ENCODE assay signal across 8 mouse cellular contexts in genomic region chr2:94465890-94466189, GRCm38 (mm10). TPM values are rescaled to one million over a fixed set of nuclear protein-coding genes. Genes with fewer than 3 reads are reported as not detected.
DNase-seq lines count a peak whose midpoint lies in the region; ATAC-seq and TF ChIP-seq lines count a peak whose summit lies in the region.

No protein-coding gene starts in this region.

- no peak overlapping the region for H3K4me2 ChIP-seq in heart, embryonic 12.5 days
- H3K4me2 ChIP-seq in forebrain, postnatal 0 days (ENCODE audit: low read depth), result no peak overlapping the region; the same call in 1 of the 2 replicates

- no peak overlapping the region for H3K9ac ChIP-seq in heart, embryonic 12.5 days
- H3K9ac ChIP-seq in forebrain, postnatal 0 days, result no peak overlapping the region

- no peaks in the 10 kb centered on the region for H3K4me1 ChIP-seq in heart, embryonic 12.5 days (replicated peaks)
- no peaks in the 10 kb centered on the region for H3K4me1 ChIP-seq in forebrain, postnatal 0 days (ENCODE audit: insufficient read depth)

- H3K27me3 ChIP-seq in heart, embryonic 12.5 days (replicated peaks), result no peaks in the 10 kb centered on the region; the same call in 1 of the 2 replicates
- H3K27me3 ChIP-seq in forebrain, postnatal 0 days (ENCODE audit: insufficient read depth, low read length), result no peaks in the 10 kb centered on the region

- peak; percentile 24 for DNase-seq in heart, adult 8-10 months (ENCODE audit: low spot score)
- peak; percentile 15 for DNase-seq in c-Kit-negative CD71-positive TER-119-positive erythroid progenitor cells, embryonic 14.5 days (ENCODE audit: low read depth, low spot score)
- peak; percentile 83 for DNase-seq in forebrain, postnatal 0 days
- DNase-seq in kidney, postnatal 36 days, result peak; percentile 34 to 58
- DNase-seq in right cerebral cortex, postnatal 36 days (ENCODE audit: low spot score in 2 of 2), result no peak

- H3K4me3 ChIP-seq in heart, embryonic 12.5 days, result no peak overlapping the region
- H3K4me3 ChIP-seq in forebrain, postnatal 0 days (ENCODE audit: low read depth, low read length), result no peak overlapping the region

- no peak for ATAC-seq in heart, embryonic 12.5 days (ENCODE audit: insufficient number of reproducible peaks, low FRiP score)
- peak; percentile 65 for ATAC-seq in CD4-positive, CD25-positive, alpha-beta regulatory T cell, adult 4 months
- peak; percentile 60 for ATAC-seq in forebrain, postnatal 0 days
- ATAC-seq in monocyte, adult 5-6 weeks (replicated peaks; ENCODE audit: insufficient number of reproducible peaks, low FRiP score, low TSS enrichment, poor library complexity, severe bottlenecking), result 0 out of 2 replicates have a peak, but pooled peaks have one; percentile 51

- peak; percentile 80 for TF ChIP-seq CTCF in forebrain, postnatal 0 days (IDR thresholded peaks at IDR 0.05; ENCODE audit: low read depth)

- no peaks in the 10 kb centered on the region for H3K36me3 ChIP-seq in heart, embryonic 12.5 days
- H3K36me3 ChIP-seq in forebrain, postnatal 0 days (ENCODE audit: insufficient read depth), result no peaks in the 10 kb centered on the region

- no peaks in the 10 kb centered on the region for H3K9me3 ChIP-seq in heart, embryonic 12.5 days (replicated peaks)
- no peaks in the 10 kb centered on the region for H3K9me3 ChIP-seq in forebrain, postnatal 0 days (ENCODE audit: low read length)

- H3K27ac ChIP-seq in heart, embryonic 12.5 days (ENCODE audit: poor library complexity, severe bottlenecking), result no peak overlapping the region
- H3K27ac ChIP-seq in forebrain, postnatal 0 days (ENCODE audit: low read depth, low read length), result no peak overlapping the region

- 17% methylated on average over 8 of the region's 8 CpGs for WGBS in heart, embryonic 12.5 days
- 4% methylated on average over 8 of the region's 8 CpGs for WGBS in forebrain, postnatal 0 days

RNA-seq across cellular contexts. Expression of gene Api5, which starts 27.9 kb away (rescaled TPM):
- total RNA-seq in heart, adult 8-10 months (2022), result 10 to 100 TPM; 26.9 to 29.9 (median 28.6) TPM
- polyA plus RNA-seq in heart, embryonic 12.5 days (2016; fragmentation: Nextera tagmentation; extraction: Ambion mirVana), result 96.5 TPM in 2 replicates
- polyA plus RNA-seq in CD4-positive, CD25-positive, alpha-beta regulatory T cell, adult 4 months (2017; shearing (Covaris generic)), result 10 to 100 TPM; 93.1 to 95.5 TPM
- total RNA-seq in forebrain, postnatal 0 days (2014; rRNA removed), result 69.4 and 70.8 TPM in 2 replicates
- polyA plus RNA-seq in forebrain, postnatal 0 days (2015; fragmentation: Nextera tagmentation; extraction: Ambion mirVana), result 64.6 and 70.9 TPM in 2 replicates
- total RNA-seq in monocyte, adult 5-6 weeks (2017), result 147 to 181 TPM (median 151 TPM) in 3 replicates

RNA-seq across cellular contexts. Expression of gene Ttc17, which starts 59.4 kb away (rescaled TPM):
- total RNA-seq in heart, adult 8-10 months (2022), result 10 to 100 TPM; 30.0 to 38.2 (median 35.3) TPM
- 16.1 and 16.7 TPM in 2 replicates for polyA plus RNA-seq in heart, embryonic 12.5 days (2016; fragmentation: Nextera tagmentation; extraction: Ambion mirVana)
- 10 to 100 TPM; 43.6 to 68.9 TPM for polyA plus RNA-seq in CD4-positive, CD25-positive, alpha-beta regulatory T cell, adult 4 months (2017; shearing (Covaris generic))
- total RNA-seq in forebrain, postnatal 0 days (2014; rRNA removed), result 20.2 and 22.3 TPM in 2 replicates
- 12.8 and 17.1 TPM in 2 replicates for polyA plus RNA-seq in forebrain, postnatal 0 days (2015; fragmentation: Nextera tagmentation; extraction: Ambion mirVana)
- 39.2 to 67.6 TPM (median 63.9 TPM) in 3 replicates for total RNA-seq in monocyte, adult 5-6 weeks (2017)

Comparison
In these comparisons a context has a peak if more than half of its experiments do, and no peak if none do; other contexts are left out.
1. DNase-seq: peak in heart, adult 8-10 months (single experiment), c-Kit-negative CD71-positive TER-119-positive erythroid progenitor cells, embryonic 14.5 days (single experiment), forebrain, postnatal 0 days (single experiment) and kidney, postnatal 36 days (2 of 2); none in right cerebral cortex, postnatal 36 days (0 of 2).